Mouse (Mus musculus): Measurements from ENCODE around the gene Zic3. TPM values are rescaled to one million over a fixed set of nuclear protein-coding genes. Genes with fewer than 3 reads are reported as not detected.
A peak's percentile ranks its signal among the peaks of the same experiment; 100 is the strongest.

Gene Zic3
- total RNA-seq, 1 experiment, result 41.0 TPM

GRCm38 (mm10) chrX:58019257-58019953 is 3.1 kb upstream of the Zic3 start:
- Histone ChIP-seq H3K9ac (ENCODE audit: insufficient read depth, low read depth, low read length, poor library complexity, severe bottlenecking) (peak overlapping the region; percentile 82; the same call in 1 of the 2 replicates), H3K4me3 (ENCODE audit: insufficient read depth in 1 of 2, low read depth in 1 of 2, low read length in 2 of 2, poor library complexity in 1 of 2, severe bottlenecking in 1 of 2) (peak overlapping the region; percentile 58 to 65), H3K36me3 (ENCODE audit: control insufficient read depth, insufficient read depth, low read length, poor library complexity, severe bottlenecking) (no peaks in the 10 kb centered on the region), H3K27ac (ENCODE audit: insufficient read depth, low read depth, low read length, poor library complexity, severe bottlenecking) (peak overlapping the region; percentile 61), H3K4me1 (ENCODE audit: control insufficient read depth in 2 of 2, insufficient read depth in 2 of 2, low read length in 2 of 2, poor library complexity in 1 of 2) (peaks cover 7 to 16% of the 10 kb centered on the region in 2 experiments), H3K9me3 (ENCODE audit: control insufficient read depth, insufficient read depth, low read depth, low read length) (no peaks in the 10 kb centered on the region)
- TF ChIP-seq MAFK (IDR thresholded peaks at IDR 0.05; ENCODE audit: insufficient read depth, low read depth, low read length) (no peak), HCFC1 (IDR thresholded peaks at IDR 0.05; ENCODE audit: borderline replicate concordance, insufficient read depth, low read length) (no peak), ZC3H11A (IDR thresholded peaks at IDR 0.05; ENCODE audit: borderline replicate concordance, low read depth, low read length) (no peak)
- in situ Hi-C loops (cut with MboI; ENCODE audit: low sequenced_read_pairs in 2 of 2, unreplicated experiment in 2 of 2), result loop anchor here in 1 of 2 experiments (25.0 kb wide), 2 partner anchors 118 to 468 kb away; no protein-coding TSS in a partner anchor
- DNase-seq (ENCODE audit: low read depth, low spot score), result no peak

GRCm38 (mm10) chrX:58027631-58028030 is 5.1 kb downstream of the Zic3 start:
- TF ChIP-seq MAFK (IDR thresholded peaks at IDR 0.05; ENCODE audit: insufficient read depth, low read depth, low read length), result no peak
- no peak for TF ChIP-seq CHD2 (IDR thresholded peaks at IDR 0.05; ENCODE audit: low read depth, low read length)
- TF ChIP-seq ZNF384 (IDR thresholded peaks at IDR 0.05; ENCODE audit: low read depth, low read length), result no peak
- no peak for TF ChIP-seq ZC3H11A (IDR thresholded peaks at IDR 0.05; ENCODE audit: borderline replicate concordance, low read depth, low read length)
- TF ChIP-seq HCFC1 (IDR thresholded peaks at IDR 0.05; ENCODE audit: borderline replicate concordance, insufficient read depth, low read length), result no peak
- Histone ChIP-seq H3K36me3 (ENCODE audit: control insufficient read depth, insufficient read depth, low read length, poor library complexity, severe bottlenecking) (peaks cover 11% of the 10 kb centered on the region; the same call in 1 of the 2 replicates), H3K9me3 (ENCODE audit: control insufficient read depth, insufficient read depth, low read depth, low read length) (no peaks in the 10 kb centered on the region), H3K27ac (ENCODE audit: insufficient read depth, low read depth, low read length, poor library complexity, severe bottlenecking) (peak overlapping the region; percentile 85), H3K4me3 (ENCODE audit: insufficient read depth in 1 of 2, low read depth in 1 of 2, low read length in 2 of 2, poor library complexity in 1 of 2, severe bottlenecking in 1 of 2) (peak overlapping the region; percentile 41 to 79; a peak in 3 of 4 replicates), H3K4me1 (ENCODE audit: control insufficient read depth in 2 of 2, insufficient read depth in 2 of 2, low read length in 2 of 2, poor library complexity in 1 of 2) (0 out of 4 replicates have a peak, but pooled peaks cover 0 to 2% of the 10 kb centered on the region in 2 experiments), H3K9ac (ENCODE audit: insufficient read depth, low read depth, low read length, poor library complexity, severe bottlenecking) (peak overlapping the region; percentile 72)
- DNase-seq (ENCODE audit: low read depth, low spot score), result no peak
- in situ Hi-C loops (cut with MboI; ENCODE audit: low sequenced_read_pairs in 2 of 2, unreplicated experiment in 2 of 2), result no loop called here

GRCm38 (mm10) chrX:58028082-58028481 is 5.6 kb downstream of the Zic3 start:
- Histone ChIP-seq H3K4me3 (ENCODE audit: insufficient read depth in 1 of 2, low read depth in 1 of 2, low read length in 2 of 2, poor library complexity in 1 of 2, severe bottlenecking in 1 of 2) (peak overlapping the region; percentile 41 to 79; a peak in 3 of 4 replicates), H3K9me3 (ENCODE audit: control insufficient read depth, insufficient read depth, low read depth, low read length) (no peaks in the 10 kb centered on the region), H3K9ac (ENCODE audit: insufficient read depth, low read depth, low read length, poor library complexity, severe bottlenecking) (peak overlapping the region; percentile 72), H3K36me3 (ENCODE audit: control insufficient read depth, insufficient read depth, low read length, poor library complexity, severe bottlenecking) (peaks cover 15% of the 10 kb centered on the region; the same call in 1 of the 2 replicates), H3K4me1 (ENCODE audit: control insufficient read depth in 2 of 2, insufficient read depth in 2 of 2, low read length in 2 of 2, poor library complexity in 1 of 2) (0 out of 4 replicates have a peak, but pooled peaks cover 0 to 2% of the 10 kb centered on the region in 2 experiments), H3K27ac (ENCODE audit: insufficient read depth, low read depth, low read length, poor library complexity, severe bottlenecking) (peak overlapping the region; percentile 85)
- DNase-seq (ENCODE audit: low read depth, low spot score), result no peak
- in situ Hi-C loops (cut with MboI; ENCODE audit: low sequenced_read_pairs in 2 of 2, unreplicated experiment in 2 of 2), result no loop called here
- TF ChIP-seq ZC3H11A (IDR thresholded peaks at IDR 0.05; ENCODE audit: borderline replicate concordance, low read depth, low read length), result no peak
- TF ChIP-seq CHD2 (IDR thresholded peaks at IDR 0.05; ENCODE audit: low read depth, low read length), result no peak
- TF ChIP-seq MAFK (IDR thresholded peaks at IDR 0.05; ENCODE audit: insufficient read depth, low read depth, low read length), result no peak
- TF ChIP-seq ZNF384 (IDR thresholded peaks at IDR 0.05; ENCODE audit: low read depth, low read length), result no peak

GRCm38 (mm10) chrX:58028858-58029257 is 6.4 kb downstream of the Zic3 start:
- Histone ChIP-seq H3K4me1 (ENCODE audit: control insufficient read depth in 2 of 2, insufficient read depth in 2 of 2, low read length in 2 of 2, poor library complexity in 1 of 2) (0 out of 4 replicates have a peak, but pooled peaks cover 0 to 2% of the 10 kb centered on the region in 2 experiments), H3K27ac (ENCODE audit: insufficient read depth, low read depth, low read length, poor library complexity, severe bottlenecking) (peak overlapping the region; percentile 53; the same call in 1 of the 2 replicates), H3K36me3 (ENCODE audit: control insufficient read depth, insufficient read depth, low read length, poor library complexity, severe bottlenecking) (peaks cover 23% of the 10 kb centered on the region), H3K9ac (ENCODE audit: insufficient read depth, low read depth, low read length, poor library complexity, severe bottlenecking) (peak overlapping the region; percentile 76), H3K4me3 (ENCODE audit: insufficient read depth in 1 of 2, low read depth in 1 of 2, low read length in 2 of 2, poor library complexity in 1 of 2, severe bottlenecking in 1 of 2) (peak overlapping the region; percentile 20 to 79), H3K9me3 (ENCODE audit: control insufficient read depth, insufficient read depth, low read depth, low read length) (no peaks in the 10 kb centered on the region)
- no peak for DNase-seq (ENCODE audit: low read depth, low spot score)
- TF ChIP-seq ZC3H11A (IDR thresholded peaks at IDR 0.05; ENCODE audit: borderline replicate concordance, low read depth, low read length) (no peak), HCFC1 (IDR thresholded peaks at IDR 0.05; ENCODE audit: borderline replicate concordance, insufficient read depth, low read length) (no peak), CHD2 (IDR thresholded peaks at IDR 0.05; ENCODE audit: low read depth, low read length) (no peak), ZNF384 (IDR thresholded peaks at IDR 0.05; ENCODE audit: low read depth, low read length) (no peak), MAFK (IDR thresholded peaks at IDR 0.05; ENCODE audit: insufficient read depth, low read depth, low read length) (no peak)
- in situ Hi-C loops (cut with MboI; ENCODE audit: low sequenced_read_pairs in 2 of 2, unreplicated experiment in 2 of 2), result no loop called here

Data from ES-E14 (cell line).